Mouse (Mus musculus) left cerebral cortex, adult 2 months (tissue): Measurements from ENCODE around the gene Pnpla3. TPM values are rescaled to one million over a fixed set of nuclear protein-coding genes. Genes with fewer than 3 reads are reported as not detected.

Experiments used
- DNase-seq, 2 experiments: peaks; one replicate each; pipeline ENCODE4 v3.0.0; 2021 to 2022; ENCODE audit warnings: low spot score in 2 of 2, mixed read lengths in 1 of 2; ENCODE audit errors: extremely low spot score in 1 of 2
- H3K27ac ChIP-seq: fragments of 200-600 bp; 2 replicates; pipeline ENCODE4 v1.8.1; 2022
- H3K4me3 ChIP-seq: fragments of 200-600 bp; 2 replicates; pipeline ENCODE4 v1.8.1; 2022
- CTCF ChIP-seq: fragments of 200-600 bp; IDR thresholded peaks from 2 replicates; pipeline ENCODE4 v1.8.1; 2022; ENCODE audit warnings: antibody characterized with exemption, mild to moderate bottlenecking, moderate library complexity
- intact Hi-C: fragments of 180-260 bp; cut with DNase I; formaldehyde crosslinking; loops from one replicate; pipeline ENCODE4 v1.15.1; 2025
- long read RNA-seq, 2 experiments: library from polyadenylated mRNA; stranded (forward); transcript quantifications; one replicate each; pipeline ENCODE4 v2.0.0; 2021; ENCODE audit warnings: borderline mapping rate in 2 of 2
- total RNA-seq, 2 experiments: library from RNA; stranded (reverse); gene quantifications; 2 replicates each; pipeline ENCODE4 v1.2.3; 2021

The Pnpla3 gene
- 10 to 100 TPM; 10.9 to 12.0 TPM for total RNA-seq
- long read RNA-seq, experiment 1, partial matches to known transcripts, result 0 of 4 reads
- long read RNA-seq, experiment 1, other reads (novel, unspliced or antisense), result 2 of 4 reads
- long read RNA-seq, experiment 2, partial matches to known transcripts, result 0 of 4 reads
- long read RNA-seq, experiment 2, other reads (novel, unspliced or antisense), result 3 of 4 reads

DNA sequence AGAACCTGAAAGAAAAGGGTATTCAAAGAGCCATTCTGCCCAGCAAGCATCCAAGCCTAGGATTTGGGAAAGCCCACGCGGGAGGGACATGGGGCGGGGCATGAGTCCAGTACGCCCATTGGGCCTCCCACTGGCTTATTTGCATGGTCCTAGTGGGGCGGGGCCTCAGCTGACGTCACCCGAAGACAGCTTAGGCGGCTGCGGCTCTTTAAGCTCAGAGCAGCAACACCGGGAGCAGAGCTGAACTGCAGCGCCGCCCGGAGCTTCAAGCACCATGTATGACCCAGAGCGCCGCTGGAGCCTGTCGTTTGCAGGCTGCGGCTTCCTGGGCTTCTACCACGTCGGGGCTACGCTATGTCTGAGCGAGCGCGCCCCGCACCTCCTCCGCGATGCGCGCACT is at the start of gene Pnpla3:
Gene Pnpla3 (plus strand): TSS at position 238 of the 400 bp plus-strand sequence.
- intact Hi-C loops, result loop anchor here (1.0 to 5.0 kb wide), 2 partner anchors 45 to 93 kb away; partner anchors contain the start of gene Pnpla5
- Histone ChIP-seq H3K27ac (peak within 1 kb of the TSS; percentile 88), H3K4me3 (peak within 1 kb of the TSS; percentile 64)
- peak; percentile 96 for DNase-seq
- peak; percentile 22 for TF ChIP-seq CTCF

GRCm38 (mm10) chr15:84120612-84121011 is 47.0 kb upstream of the Pnpla3 start:
- DNase-seq, result no peak

GRCm38 (mm10) chr15:84121036-84121435 is 46.6 kb upstream of the Pnpla3 start:
- Histone ChIP-seq H3K4me3 (no peak overlapping the region), H3K27ac (no peak overlapping the region)
- no peak for DNase-seq
- TF ChIP-seq CTCF, result no peak
- intact Hi-C loops, result loop anchor here (5.0 kb wide), 1 partner anchor 46 kb away; the partner anchor contains the start of gene Pnpla3

More at GRCm38 (mm10) chr15:84120612-84121011, 47.0 kb upstream of the Pnpla3 start:
- Histone ChIP-seq H3K27ac (no peak overlapping the region), H3K4me3 (no peak overlapping the region)
- intact Hi-C loops, result loop anchor here (5.0 kb wide), 1 partner anchor 47 kb away; the partner anchor contains the start of gene Pnpla3
- TF ChIP-seq CTCF, result peak; percentile 52

DNA sequence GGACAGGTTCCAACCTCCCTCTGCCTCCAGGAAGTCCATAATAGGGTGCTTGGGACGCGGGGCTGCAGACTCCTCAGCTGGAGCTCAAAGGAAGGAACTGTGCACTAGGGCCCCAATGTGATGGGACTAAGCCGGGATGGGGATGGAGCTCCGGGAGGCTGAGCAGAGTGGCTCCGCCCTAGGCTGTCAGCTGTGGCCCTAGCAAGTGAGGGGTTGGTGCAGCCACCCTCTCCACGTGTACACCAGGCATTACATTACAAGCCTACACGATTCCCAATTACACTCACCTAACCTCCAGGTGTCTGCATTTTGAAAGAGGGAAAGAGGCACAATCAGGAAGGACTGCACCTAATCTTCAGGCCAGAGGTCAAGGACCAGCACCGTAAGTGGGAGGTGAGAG is 44.6 kb upstream of the Pnpla3 start, which contains the start of gene Pnpla5:
Gene Pnpla5 (minus strand): TSS at position 101 of the 400 bp plus-strand sequence.
- TF ChIP-seq CTCF, result no peak
- intact Hi-C loops, result loop anchor here (5.0 kb wide), 1 partner anchor 44 kb away; the partner anchor contains the start of gene Pnpla3
- no peak for DNase-seq
- Histone ChIP-seq H3K4me3 (no peak within 1 kb of the TSS), H3K27ac (no peak within 1 kb of the TSS)

DNA sequence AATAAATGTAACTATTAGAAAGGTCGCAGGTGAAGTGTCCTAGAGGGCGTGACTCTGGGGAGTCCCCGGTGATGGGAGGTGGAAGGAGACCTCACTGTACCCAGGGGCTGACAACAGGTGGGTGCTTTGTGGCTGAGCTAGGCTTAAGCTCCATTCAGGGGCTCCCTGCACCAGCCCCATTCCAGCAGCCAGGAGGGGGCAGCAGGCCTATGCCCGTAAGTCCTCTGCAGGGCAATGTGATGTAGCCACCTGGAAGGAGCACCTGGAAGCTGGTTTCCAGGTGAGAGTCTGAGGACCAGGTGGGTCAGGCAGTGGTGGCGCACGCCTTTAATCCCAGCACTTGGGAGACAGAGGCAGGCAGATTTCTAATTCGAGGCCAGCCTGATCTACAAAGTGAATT is 43.6 kb upstream of the Pnpla3 start:
- DNase-seq, result no peak
- H3K4me3 ChIP-seq, result no peak overlapping the region
- TF ChIP-seq CTCF, result no peak; the same call in 1 of the 2 replicates
- intact Hi-C loops, result loop anchor here (5.0 kb wide), 1 partner anchor 43 kb away; the partner anchor contains the start of gene Pnpla3
- H3K27ac ChIP-seq, result no peak overlapping the region

DNA sequence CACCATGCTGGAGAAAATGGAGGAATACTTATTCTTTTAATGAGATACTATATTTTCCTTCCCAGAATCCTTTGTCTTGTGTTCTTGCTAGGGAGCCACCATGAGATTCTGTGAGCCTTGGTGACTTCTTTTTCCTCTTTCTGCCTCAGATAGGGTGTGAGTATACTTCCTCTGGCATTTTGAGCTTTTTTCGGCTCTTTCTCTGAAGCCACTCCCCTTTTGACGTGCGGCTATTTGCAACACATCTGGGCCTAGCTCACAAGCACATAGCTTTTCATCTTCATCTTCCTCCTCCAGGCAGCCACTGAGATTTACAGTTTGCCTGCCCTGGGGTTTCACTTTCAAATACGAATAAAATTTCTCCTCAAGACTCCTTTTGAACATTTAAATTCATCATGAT is 41.2 kb upstream of the Pnpla3 start:
- H3K4me3 ChIP-seq, result no peak overlapping the region
- intact Hi-C loops, result no loop called here

GRCm38 (mm10) chr15:84126871-84127270 is 40.8 kb upstream of the Pnpla3 start:
- no peak overlapping the region for H3K4me3 ChIP-seq
- DNase-seq, result no peak
- TF ChIP-seq CTCF, result no peak
- no peak overlapping the region for H3K27ac ChIP-seq
- intact Hi-C loops, result no loop called here

More for the DNA sequence above, 41.2 kb upstream of the Pnpla3 start:
- no peak for TF ChIP-seq CTCF
- H3K27ac ChIP-seq, result no peak overlapping the region
- DNase-seq, result no peak

DNA sequence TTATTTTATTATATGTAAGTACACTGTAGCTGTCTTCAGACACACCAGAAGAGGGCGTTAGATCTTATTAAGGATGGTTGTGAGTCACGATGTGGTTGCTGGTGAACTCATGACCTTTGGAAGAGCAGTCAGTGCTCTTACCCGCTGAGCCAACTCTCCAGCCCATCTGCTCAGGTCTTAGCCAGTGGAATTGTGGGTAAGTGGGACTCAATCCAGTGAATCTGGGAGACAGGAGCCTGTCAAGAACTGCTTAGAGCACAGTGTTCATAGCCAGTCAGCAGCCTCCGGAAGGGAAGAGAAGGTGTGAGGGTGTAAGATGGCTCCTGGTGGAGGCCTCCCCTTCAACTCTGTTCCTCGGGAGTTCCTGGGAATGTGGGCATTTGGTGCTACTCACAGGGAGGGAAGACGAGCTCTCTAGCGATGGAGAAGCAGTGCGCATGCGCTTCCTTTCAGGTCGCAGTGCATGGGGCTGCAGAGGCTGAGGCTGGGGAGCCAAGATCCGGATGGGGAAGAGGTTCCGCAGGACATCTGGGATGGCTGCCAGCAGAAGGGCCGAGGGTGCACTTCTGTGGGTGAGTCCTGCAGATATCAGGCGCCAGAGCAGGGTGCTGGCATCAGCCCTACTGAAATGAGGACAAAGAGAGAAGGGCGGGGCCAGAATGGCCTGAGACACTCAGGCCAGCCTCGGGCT is 36.4 kb upstream of the Pnpla3 start:
- no peak for TF ChIP-seq CTCF
- no peak overlapping the region for H3K4me3 ChIP-seq
- intact Hi-C loops, result no loop called here
- no peak for DNase-seq
- no peak overlapping the region for H3K27ac ChIP-seq

- Histone ChIP-seq H3K27ac (no peak overlapping the region), H3K4me3 (no peak overlapping the region)
- DNase-seq, result no peak
- intact Hi-C loops, result no loop called here
- TF ChIP-seq CTCF, result no peak
Measured at GRCm38 (mm10) chr15:84131971-84132370, 35.7 kb upstream of the Pnpla3 start.

DNA sequence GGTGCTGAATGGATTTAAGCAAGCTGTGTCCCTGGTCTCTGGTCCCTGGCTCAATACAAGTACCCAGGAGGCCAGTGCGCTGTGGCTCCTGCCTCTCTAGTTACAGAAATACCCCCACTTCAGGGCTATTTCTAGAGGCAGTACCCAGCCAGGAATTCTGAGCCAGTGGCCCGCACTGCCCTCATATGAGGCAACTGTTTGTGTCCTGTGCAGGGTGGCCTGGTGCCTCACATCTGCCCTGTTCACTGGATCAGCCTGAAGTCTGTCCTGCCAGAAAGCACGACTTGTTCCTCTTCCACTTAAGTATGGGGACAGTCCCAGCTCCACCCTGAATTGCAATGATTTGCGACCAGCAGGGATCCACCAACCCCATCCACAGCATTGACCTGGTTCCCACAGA is 34.2 kb upstream of the Pnpla3 start:
- Histone ChIP-seq H3K4me3 (no peak overlapping the region), H3K27ac (no peak overlapping the region)
- TF ChIP-seq CTCF, result no peak
- intact Hi-C loops, result no loop called here
- no peak for DNase-seq

DNA sequence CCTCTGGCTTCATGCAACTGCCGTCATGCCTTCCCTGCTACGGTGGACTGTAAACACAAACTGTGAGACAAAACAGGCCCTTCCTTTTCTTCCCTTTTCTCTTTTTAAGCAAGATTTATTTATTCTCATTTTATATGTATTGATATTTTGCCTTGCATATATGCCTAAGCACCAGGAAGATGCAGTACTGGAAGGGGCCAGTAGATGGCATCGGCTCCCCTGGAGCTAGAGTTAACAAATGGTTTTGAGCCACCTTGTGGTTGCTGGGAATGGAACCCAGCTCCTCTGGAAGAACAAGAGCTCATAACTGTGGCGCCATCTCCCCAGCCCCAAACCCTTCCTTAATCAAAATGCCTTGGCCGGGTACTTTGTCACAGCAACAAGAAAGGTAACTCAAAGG is 32.2 kb upstream of the Pnpla3 start:
- H3K4me3 ChIP-seq, result no peak overlapping the region
- no peak overlapping the region for H3K27ac ChIP-seq
- DNase-seq, result no peak
- peak; percentile 50 for TF ChIP-seq CTCF
- intact Hi-C loops, result no loop called here
